18 mouse cellular contexts compared by ENCODE assay signal in genomic region chr17:79060221-79060620, GRCm38 (mm10). TPM values are rescaled to one million over a fixed set of nuclear protein-coding genes. Genes with fewer than 3 reads are reported as not detected.
"Had no signal": no experiment of that assay in that cellular context is flagged by ENCODE, and none has a peak within 500 bp of the region (broad histone marks: within the 10 kb centered on the region; RNA-seq: fewer than 3 reads in every experiment).

No protein-coding gene starts in this region.

- H3K27me3 ChIP-seq: neural tube, embryonic 15.5 days had no signal

- DNase-seq: lung, adult 18-20 months; lung, embryonic 14.5 days; lung, postnatal 10 days; lung, postnatal 4 days; midbrain, embryonic 14.5 days; retina, postnatal 1 day; right cerebral cortex, adult 18-20 months; right cerebral cortex, postnatal 25 days; right cerebral cortex, postnatal 4 days; spleen, adult 18-20 months; thymus, adult 2 months; thymus, postnatal 25 days; thymus, postnatal 4 days had no signal

- H3K36me3 ChIP-seq: midbrain, embryonic 10.5 days; neural tube, embryonic 13.5 days; neural tube, embryonic 15.5 days had no signal

- H3K9ac ChIP-seq: lung, embryonic 14.5 days; neural tube, embryonic 13.5 days; neural tube, embryonic 15.5 days had no signal

- H3K27ac ChIP-seq: midbrain, embryonic 10.5 days; neural tube, embryonic 13.5 days; neural tube, embryonic 15.5 days had no signal

- H3K4me1 ChIP-seq: midbrain, embryonic 10.5 days; neural tube, embryonic 13.5 days; neural tube, embryonic 15.5 days had no signal

- H3K9me3 ChIP-seq: midbrain, embryonic 10.5 days; neural tube, embryonic 13.5 days; neural tube, embryonic 15.5 days had no signal

- H3K4me3 ChIP-seq: midbrain, embryonic 10.5 days; myocyte; neural tube, embryonic 13.5 days; neural tube, embryonic 15.5 days had no signal

RNA-seq across cellular contexts. Expression of gene Qpct, which starts 8.5 kb away (rescaled TPM):
- total RNA-seq: megakaryocyte-erythroid progenitor cell, adult 5-6 weeks had no signal
